Mouse (Mus musculus): ENCODE data around the gene Mmd2. TPM values are rescaled to one million over a fixed set of nuclear protein-coding genes. Genes with fewer than 3 reads are reported as not detected.

The Mmd2 gene
- total RNA-seq, 2 experiments from 2014 or later: 183 to 186 TPM

DNA sequence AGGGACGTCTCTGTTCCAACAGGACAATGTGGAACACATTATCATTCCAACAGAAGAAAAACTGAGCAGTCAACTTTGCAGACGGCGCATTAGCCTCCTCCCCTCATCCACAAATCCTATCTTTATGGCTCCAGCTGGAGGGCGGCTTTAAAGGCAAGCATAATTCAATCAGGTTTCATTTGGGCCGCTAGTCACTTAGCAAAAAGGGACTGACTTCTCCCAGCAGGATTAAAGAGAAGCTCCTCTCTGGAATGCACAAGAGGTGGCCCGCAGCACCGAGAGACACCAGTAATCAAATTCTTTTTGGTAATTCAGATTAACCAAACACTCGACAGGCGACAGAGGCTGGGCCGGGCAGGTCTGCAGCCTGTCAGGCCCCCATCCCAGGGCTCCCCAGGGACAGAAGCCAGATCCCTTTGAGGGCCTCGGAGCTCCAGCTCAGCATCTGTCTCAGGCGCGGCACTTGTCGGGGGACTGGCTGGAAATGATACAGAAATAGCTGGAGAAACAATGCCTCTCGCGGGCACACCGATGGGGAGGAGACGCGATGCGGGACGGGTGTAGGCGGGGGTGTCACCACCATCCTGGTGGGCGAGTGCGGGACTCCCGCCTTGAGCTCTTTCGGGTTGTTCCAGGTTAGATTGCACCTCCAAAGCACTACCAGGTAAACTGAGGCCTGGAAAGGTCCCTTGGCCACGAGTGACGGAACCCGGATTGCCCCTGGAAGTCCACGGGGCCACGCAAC, 58.5 kb downstream of the Mmd2 start:
- DNase-seq (ENCODE audit: low spot score in 2 of 2): peak; percentile 31 to 48

DNA sequence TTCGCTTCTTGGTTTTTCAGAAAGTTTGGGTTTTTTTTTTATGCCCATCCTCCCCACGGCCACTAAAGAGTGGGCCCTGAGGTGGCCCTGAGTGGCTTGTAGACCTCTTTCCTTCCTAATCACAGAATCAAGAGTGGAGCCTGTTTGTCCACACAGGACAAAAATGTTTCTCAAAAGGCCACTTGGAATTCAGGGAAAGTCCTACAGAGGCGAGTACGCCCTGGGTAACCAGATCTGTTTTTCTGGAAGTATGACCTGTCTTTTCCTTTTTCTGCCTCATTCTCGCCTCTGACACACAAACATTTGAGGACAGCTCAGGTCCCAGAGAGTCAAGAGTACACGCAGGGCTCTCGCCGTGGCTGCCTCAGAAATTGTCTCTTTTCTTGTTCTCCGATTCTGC, 59.2 kb downstream of the Mmd2 start:
- DNase-seq (ENCODE audit: low spot score in 2 of 2): no peak

DNA sequence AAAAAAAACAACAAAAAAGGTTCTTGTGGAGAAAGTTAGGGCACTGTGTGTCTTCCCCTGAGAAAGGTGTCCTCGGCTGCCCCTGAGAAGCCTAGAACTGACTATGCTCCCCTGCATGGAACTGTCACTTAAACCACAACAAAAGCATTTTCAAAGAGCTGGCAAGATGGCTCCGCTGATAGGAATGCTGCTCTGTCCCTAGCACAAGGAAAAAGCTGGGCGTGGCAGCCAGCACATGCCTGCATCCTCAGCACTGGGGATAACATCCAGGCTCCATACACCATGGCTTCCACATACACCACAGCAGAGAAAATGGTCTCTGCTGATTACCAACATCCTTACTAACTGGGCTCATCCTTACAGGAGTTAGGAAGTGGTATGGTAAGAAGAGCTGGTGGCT, 61.5 kb downstream of the Mmd2 start:
- DNase-seq (ENCODE audit: low spot score in 2 of 2): no peak

DNA sequence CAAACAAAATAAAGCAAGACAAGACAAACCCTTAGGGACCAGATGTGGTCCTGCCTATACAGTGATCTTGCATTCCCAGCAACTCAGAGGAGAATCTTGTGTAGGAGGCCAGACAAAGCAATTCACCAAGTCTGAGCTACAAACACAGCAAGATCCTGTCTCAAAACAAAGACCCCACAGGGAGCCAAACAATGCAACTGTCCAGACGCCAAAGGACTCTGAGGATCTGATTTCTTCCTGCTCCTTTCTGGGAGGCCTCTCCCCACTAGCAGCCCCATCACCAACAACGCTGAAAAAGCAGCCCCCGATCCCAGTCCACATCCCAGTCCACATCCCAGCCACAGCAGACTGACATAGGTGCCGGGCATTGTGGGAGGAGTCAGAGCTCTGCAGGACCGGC, 62.3 kb downstream of the Mmd2 start:
- DNase-seq (ENCODE audit: low spot score in 2 of 2): no peak

DNA sequence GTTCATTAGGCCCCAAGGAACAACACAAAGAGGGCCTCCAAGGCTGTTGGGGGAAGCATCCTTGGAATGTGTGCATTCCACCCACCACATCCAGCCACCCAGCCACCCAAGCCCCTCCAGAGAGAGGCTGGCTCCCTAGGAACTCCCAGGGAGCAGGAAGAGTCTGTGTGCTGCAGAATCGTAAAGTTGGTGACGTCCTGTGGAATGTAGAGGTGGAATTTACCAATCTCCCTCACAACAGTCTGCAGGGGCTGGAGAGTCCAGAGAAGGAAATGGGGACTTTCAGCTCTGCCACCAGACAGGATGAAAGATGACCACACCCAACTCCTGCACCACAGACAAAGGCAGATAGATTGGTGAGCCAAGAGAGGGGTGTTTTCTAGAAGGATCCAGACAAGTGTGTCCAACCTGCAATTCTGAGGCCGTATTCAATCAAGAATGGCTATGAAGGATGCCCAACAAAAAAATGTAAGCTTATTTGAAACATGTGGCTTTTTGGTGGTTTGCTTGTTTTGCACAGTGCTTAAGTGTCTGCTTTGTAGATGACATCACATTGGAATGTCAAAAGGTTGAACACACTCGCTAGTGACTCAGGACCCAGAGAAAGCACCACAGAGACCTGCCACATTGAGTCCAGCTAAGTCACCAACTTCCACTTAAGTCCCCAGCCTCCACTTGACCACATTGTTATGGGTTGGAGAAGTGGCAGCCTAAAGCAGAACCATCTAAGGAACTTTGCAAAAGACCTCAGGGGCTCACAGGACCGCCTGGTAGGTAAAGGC, 63.4 kb downstream of the Mmd2 start:
- DNase-seq (ENCODE audit: low spot score in 2 of 2): no peak

DNA sequence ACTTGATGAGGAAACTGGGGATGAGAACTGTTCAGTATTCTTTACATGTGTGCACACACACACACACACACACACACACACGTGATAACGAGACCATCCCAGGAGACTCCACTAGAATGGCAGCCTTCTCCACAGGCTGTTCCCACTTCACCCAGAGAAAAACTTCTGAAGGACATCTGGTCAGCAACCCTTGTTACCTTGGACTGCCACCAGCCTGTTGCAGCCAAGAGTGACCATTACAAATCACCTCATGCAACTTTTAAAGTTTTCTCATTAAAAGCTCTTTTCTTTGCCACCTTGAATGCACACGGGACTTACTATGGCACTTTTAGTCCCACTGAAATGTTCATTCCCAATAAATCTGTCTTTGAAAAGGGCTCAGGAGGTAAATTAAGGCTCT, 71.3 kb downstream of the Mmd2 start:
- DNase-seq (ENCODE audit: low spot score in 2 of 2): no peak

DNA sequence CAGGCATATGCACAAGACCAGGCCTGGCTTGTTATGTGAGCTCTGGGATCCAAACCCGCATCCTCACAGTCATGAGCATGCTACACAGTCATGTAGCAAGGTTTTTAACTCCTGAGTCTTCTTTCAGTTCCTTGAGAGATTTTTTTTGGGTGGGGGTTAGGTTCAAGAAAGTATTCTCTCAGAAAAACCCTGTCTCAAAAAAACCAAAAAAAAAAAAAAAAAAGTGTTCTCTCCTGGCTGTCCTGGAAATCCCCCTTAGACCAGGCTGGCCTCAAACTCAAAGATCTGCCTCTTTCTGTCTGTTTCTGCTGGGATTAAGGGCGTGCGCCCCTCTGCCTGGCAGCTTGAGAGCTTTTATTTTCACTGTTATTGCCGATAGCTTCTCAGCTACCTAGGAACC, 73.2 kb downstream of the Mmd2 start:
- no peak for DNase-seq (ENCODE audit: low spot score in 2 of 2)

DNA sequence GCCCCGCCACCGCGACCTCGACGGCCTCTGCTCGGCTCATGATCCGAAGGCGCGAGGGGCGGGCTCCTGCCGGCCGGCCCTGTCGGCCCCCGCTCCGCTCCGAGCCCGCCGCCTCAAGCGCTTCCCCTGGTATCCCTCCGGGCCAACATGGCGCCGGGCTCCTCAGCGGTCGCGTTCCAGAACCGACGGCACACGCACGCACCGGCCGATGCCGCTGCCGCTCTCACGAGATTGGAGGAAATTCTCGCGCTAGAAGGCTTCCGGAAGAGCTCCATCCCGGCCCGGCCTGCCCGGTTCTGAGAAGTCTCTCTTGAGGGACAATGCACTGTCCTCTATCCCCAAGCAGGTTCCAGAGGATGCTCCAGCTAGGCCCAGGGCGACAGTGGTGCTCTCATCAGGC, 78.7 kb downstream of the Mmd2 start, which contains the start of gene Papolb:
Papolb (minus strand) TSS at position 162 of the 400 bp plus-strand sequence.
- DNase-seq (ENCODE audit: low spot score in 2 of 2): no peak

DNA sequence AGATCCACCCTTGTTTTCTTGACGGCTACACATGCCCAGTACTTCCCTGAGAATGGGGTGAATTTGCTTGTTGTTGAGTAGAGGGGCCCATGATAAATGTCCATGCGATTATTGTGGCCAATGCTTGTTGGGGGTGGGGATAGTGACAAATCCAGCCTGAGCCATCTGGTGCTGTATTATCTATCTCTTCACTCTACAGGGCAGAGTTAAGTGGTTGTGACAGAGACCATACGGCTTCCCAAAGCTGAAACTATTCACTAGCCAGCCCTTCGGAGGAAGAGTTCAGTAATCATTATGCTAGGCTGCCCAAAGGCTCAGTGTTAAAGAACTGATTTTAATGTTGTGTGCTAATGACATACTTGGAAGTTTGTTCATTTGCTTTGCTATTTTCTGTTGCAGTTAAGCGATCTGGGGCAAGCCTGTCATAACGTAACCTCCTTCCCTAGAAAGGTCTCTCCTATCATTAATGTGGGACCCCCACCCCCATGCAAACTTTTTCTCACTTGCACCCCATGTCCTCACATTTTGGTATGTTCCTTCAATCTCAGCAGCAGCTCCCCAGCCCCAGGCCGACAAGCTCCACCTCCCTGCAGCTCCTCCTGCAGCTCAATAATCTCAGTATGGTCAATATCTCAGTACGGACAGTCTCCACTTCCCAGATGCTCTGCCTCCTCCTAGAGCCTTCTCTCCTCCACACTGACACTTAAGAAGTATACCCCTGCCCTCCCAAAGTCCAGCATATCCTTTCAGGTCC, 83.7 kb downstream of the Mmd2 start:
- DNase-seq (ENCODE audit: low spot score in 2 of 2): no peak

DNA sequence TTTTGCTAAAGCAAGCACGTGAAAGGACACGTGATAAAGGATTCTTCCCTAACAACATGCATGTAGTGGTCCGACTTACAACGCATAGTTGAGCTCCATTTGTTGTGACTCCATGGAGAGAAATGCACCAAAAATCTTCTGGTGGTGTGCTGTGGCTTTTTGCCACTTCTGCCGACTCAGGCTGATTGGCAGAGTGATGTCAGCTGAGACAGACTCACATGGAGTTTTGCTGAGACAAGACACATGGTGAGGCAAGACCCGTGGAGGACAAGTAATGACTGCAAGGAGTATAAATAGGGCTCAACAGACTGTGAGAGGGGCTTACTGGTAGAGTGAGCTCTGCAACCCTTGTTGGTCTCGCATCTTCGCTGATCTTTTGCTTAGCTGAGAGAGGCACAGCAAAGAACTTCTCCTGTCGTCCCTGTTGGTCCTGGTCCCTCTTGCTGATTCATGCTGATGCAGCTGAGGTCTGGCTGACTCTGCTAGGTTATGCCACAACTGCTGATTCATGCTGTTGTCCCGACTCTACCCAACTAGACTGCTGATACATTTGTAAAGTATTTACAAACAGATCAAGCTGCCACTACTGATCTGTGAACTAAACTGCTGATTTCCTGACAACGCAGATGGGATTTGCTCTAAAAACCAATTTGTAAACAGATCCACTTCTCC, 87.3 kb downstream of the Mmd2 start:
- DNase-seq (ENCODE audit: low spot score in 2 of 2): no peak

DNA sequence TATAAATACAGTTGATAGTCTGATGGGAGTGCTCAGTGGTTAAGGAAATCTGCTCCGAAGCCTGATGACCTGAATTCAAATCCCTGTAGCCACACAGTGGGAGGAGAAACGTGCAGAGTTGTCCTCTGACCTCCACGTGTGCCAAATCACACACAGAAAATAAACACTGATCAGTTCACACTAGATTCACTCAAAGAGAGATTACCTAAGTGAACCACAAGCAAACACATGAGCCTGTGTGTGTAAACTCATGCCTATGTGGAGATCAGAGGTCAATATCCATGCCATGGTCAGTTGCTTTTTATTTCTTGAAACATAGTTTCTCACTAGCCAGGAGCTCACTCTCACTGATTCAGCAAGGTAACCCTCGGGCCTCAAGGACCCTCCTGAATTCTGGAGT, 88.2 kb downstream of the Mmd2 start:
- DNase-seq (ENCODE audit: low spot score in 2 of 2): no peak

DNA sequence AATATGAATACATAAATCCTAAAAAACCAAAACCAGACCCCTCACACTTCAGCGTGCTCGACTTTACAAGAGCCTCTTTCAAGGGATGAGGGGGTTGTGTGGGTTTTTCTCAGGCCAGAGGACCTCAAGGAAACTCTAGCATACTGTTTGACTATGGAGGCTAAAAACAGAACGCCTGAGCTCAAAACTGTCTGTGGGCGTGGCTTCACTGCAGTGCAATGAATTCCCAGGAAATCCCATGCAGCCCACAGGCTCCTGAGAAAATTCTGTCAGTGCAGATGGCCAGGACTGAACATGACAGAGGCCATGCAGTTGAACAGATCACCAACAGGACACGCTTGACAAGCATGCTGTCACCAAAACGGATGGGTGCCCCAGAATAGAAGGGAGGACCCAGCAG, 89.6 kb downstream of the Mmd2 start:
- DNase-seq (ENCODE audit: low spot score in 2 of 2): no peak

Other genes with a start within 250 kb of the Mmd2 start
- gene Foxk1, start 207.3 kb downstream of the Mmd2 start, total RNA-seq (2021): 10 to 100 TPM; 37.9 to 39.7 TPM
- gene Ap5z1, start 144.9 kb downstream of the Mmd2 start, total RNA-seq (2021): 10 to 100 TPM; 18.3 to 19.1 TPM
- gene Papolb, start 78.7 kb downstream of the Mmd2 start, total RNA-seq (2021): under 1 TPM; 0.38 to 0.85 TPM
- gene Radil, start 57.7 kb downstream of the Mmd2 start, total RNA-seq (2021): 10 to 100 TPM; 12.8 to 13.4 TPM
- gene Wipi2, start 18.9 kb upstream of the Mmd2 start, total RNA-seq (2021): 10 to 100 TPM; 81.7 to 88.5 TPM
- 10 to 100 TPM; 68.0 to 83.3 TPM for gene Slc29a4, start 83.7 kb upstream of the Mmd2 start, total RNA-seq (2021)
- gene Tnrc18, start 208.9 kb upstream of the Mmd2 start, total RNA-seq (2021): 100 to 1,000 TPM; 172 to 184 TPM